Comparison of ENCODE assay signal across 10 mouse cellular contexts in genomic region chr7:45679966-45680621, GRCm38 (mm10). TPM values are rescaled to one million over a fixed set of nuclear protein-coding genes. Genes with fewer than 3 reads are reported as not detected.
A peak's percentile ranks its signal among the peaks of the same experiment; 100 is the strongest.
DNase-seq lines count a peak whose midpoint lies in the region; ATAC-seq and TF ChIP-seq lines count a peak whose summit lies in the region.
"Had no signal": no experiment of that assay in that cellular context is flagged by ENCODE, and none has a peak within 500 bp of the region (broad histone marks: within the 10 kb centered on the region; RNA-seq: fewer than 3 reads in every experiment).

No protein-coding gene starts in this region.

- no peaks in the 10 kb centered on the region for H3K36me3 ChIP-seq in kidney, embryonic 15.5 days
- H3K36me3 ChIP-seq in stomach, postnatal 0 days (ENCODE audit: control insufficient read depth, insufficient read depth, low read length): no peaks in the 10 kb centered on the region

- peak; percentile 39 for DNase-seq in testis, postnatal 10 days (ENCODE audit: low spot score)
- DNase-seq in testis, postnatal 14 days (ENCODE audit: low spot score): no peak
- DNase-seq in fibroblast of lung, adult 2 months (ENCODE audit: low read depth): peak; percentile 57
- peak; percentile 77 for DNase-seq in stomach, postnatal 0 days (ENCODE audit: low spot score)
- DNase-seq in ovary, adult 18-20 months (ENCODE audit: low spot score): no peak
- no peak for DNase-seq in ovary, postnatal 14 days (ENCODE audit: low spot score)
- DNase-seq in thymus, adult 18-20 months: no peak
- DNase-seq: thymus, postnatal 25 days had no signal

- no peak overlapping the region for H3K4me3 ChIP-seq in kidney, embryonic 15.5 days (replicated peaks)
- no peak overlapping the region for H3K4me3 ChIP-seq in stomach, postnatal 0 days (ENCODE audit: low read depth, low read length)

- no peak overlapping the region for H3K9ac ChIP-seq in kidney, embryonic 15.5 days
- no peak overlapping the region for H3K9ac ChIP-seq in stomach, postnatal 0 days (ENCODE audit: low read length)

- 65% methylated on average over 14 of the region's 14 CpGs for WGBS in kidney, embryonic 15.5 days
- 47% methylated on average over 14 of the region's 14 CpGs for WGBS in stomach, postnatal 0 days

- peaks cover 32% of the 10 kb centered on the region for H3K4me1 ChIP-seq in kidney, embryonic 15.5 days
- no peaks in the 10 kb centered on the region; the same call in 1 of the 2 replicates for H3K4me1 ChIP-seq in stomach, postnatal 0 days (replicated peaks; ENCODE audit: control insufficient read depth, insufficient read depth)

- H3K9me3 ChIP-seq in kidney, embryonic 15.5 days (replicated peaks): no peaks in the 10 kb centered on the region
- no peaks in the 10 kb centered on the region for H3K9me3 ChIP-seq in stomach, postnatal 0 days (ENCODE audit: control insufficient read depth, low read length)

- no peak for ATAC-seq in kidney, embryonic 15.5 days (replicated peaks; ENCODE audit: low FRiP score)
- peak; percentile 82 for ATAC-seq in stomach, postnatal 0 days (ENCODE audit: low FRiP score, low TSS enrichment)
- ATAC-seq: forebrain, embryonic 16.5 days had no signal

- no peaks in the 10 kb centered on the region for H3K27me3 ChIP-seq in kidney, embryonic 15.5 days
- no peaks in the 10 kb centered on the region for H3K27me3 ChIP-seq in stomach, postnatal 0 days (ENCODE audit: control insufficient read depth, insufficient read depth, low read length)

- H3K4me2 ChIP-seq in kidney, embryonic 15.5 days: no peak overlapping the region
- H3K4me2 ChIP-seq in stomach, postnatal 0 days (replicated peaks; ENCODE audit: low read depth): no peak overlapping the region

- no peak for TF ChIP-seq CTCF in stomach, postnatal 0 days (IDR thresholded peaks at IDR 0.05; ENCODE audit: low read depth)

- TF ChIP-seq EP300 in stomach, postnatal 0 days (optimal IDR thresholded peaks at IDR 0.05): no peak

- peak overlapping the region; percentile 54 for H3K27ac ChIP-seq in kidney, embryonic 15.5 days
- H3K27ac ChIP-seq in stomach, postnatal 0 days (replicated peaks): peak overlapping the region; percentile 79

RNA-seq across cellular contexts. Expression of gene Ntn5, which starts 3.7 kb away (rescaled TPM):
- polyA plus RNA-seq in kidney, embryonic 15.5 days (2015; fragmentation: Nextera tagmentation; extraction: Ambion mirVana): 0.21 and 0.24 TPM in 2 replicates
- polyA plus RNA-seq in stomach, postnatal 0 days (2015; fragmentation: Nextera tagmentation; extraction: Ambion mirVana): 0.41 and 0.45 TPM in 2 replicates

RNA-seq across cellular contexts. Expression of gene Fut2, which starts 13.9 kb away (rescaled TPM):
- 0.42 and 3.7 TPM in 2 replicates for polyA plus RNA-seq in kidney, embryonic 15.5 days (2015; fragmentation: Nextera tagmentation; extraction: Ambion mirVana)
- polyA plus RNA-seq in stomach, postnatal 0 days (2015; fragmentation: Nextera tagmentation; extraction: Ambion mirVana): 35.1 and 36.1 TPM in 2 replicates

RNA-seq across cellular contexts. Expression of gene Sec1, which starts 14.1 kb away (rescaled TPM):
- polyA plus RNA-seq in kidney, embryonic 15.5 days (2015; fragmentation: Nextera tagmentation; extraction: Ambion mirVana): 0.19 and 0.29 TPM in 2 replicates
- 0.53 and 0.56 TPM in 2 replicates for polyA plus RNA-seq in stomach, postnatal 0 days (2015; fragmentation: Nextera tagmentation; extraction: Ambion mirVana)

RNA-seq across cellular contexts. Expression of gene Car11, which starts 19.5 kb away (rescaled TPM):
- 8.6 and 8.8 TPM in 2 replicates for polyA plus RNA-seq in kidney, embryonic 15.5 days (2015; fragmentation: Nextera tagmentation; extraction: Ambion mirVana)
- 2.7 and 4.4 TPM in 2 replicates for polyA plus RNA-seq in stomach, postnatal 0 days (2015; fragmentation: Nextera tagmentation; extraction: Ambion mirVana)

RNA-seq across cellular contexts. Expression of gene Dbp, which starts 24.8 kb away (rescaled TPM):
- polyA plus RNA-seq in kidney, embryonic 15.5 days (2015; fragmentation: Nextera tagmentation; extraction: Ambion mirVana): 3.7 and 4.7 TPM in 2 replicates
- polyA plus RNA-seq in stomach, postnatal 0 days (2015; fragmentation: Nextera tagmentation; extraction: Ambion mirVana): 8.8 and 12.6 TPM in 2 replicates

Comparison
In these comparisons a context has a peak if more than half of its experiments do, and no peak if none do; other contexts are left out.
1. DNase-seq: peak in testis, postnatal 10 days (single experiment), fibroblast of lung, adult 2 months (single experiment) and stomach, postnatal 0 days (single experiment); none in testis, postnatal 14 days (single experiment), ovary, adult 18-20 months (single experiment), ovary, postnatal 14 days (single experiment) and thymus, adult 18-20 months (0 of 2).